Mouse (Mus musculus) kidney, adult 2 months (tissue): ENCODE data around the gene Snx9.

Experiments used
- CTCF ChIP-seq: fragments of 200-500 bp; conservative IDR thresholded peaks from 2 replicates; pipeline ENCODE4 v1.5.1; 2011; ENCODE audit warnings: low read depth, mild to moderate bottlenecking, control low read depth, low read length, moderate library complexity, mixed read lengths; ENCODE audit not compliant: insufficient read depth, insufficient read length
- POLR2A ChIP-seq: fragments of 200-500 bp; IDR thresholded peaks from one replicate; pipeline ENCODE4 v1.6.1; 2011; ENCODE audit warnings: low read depth, low read length, control low read depth

GRCm38 (mm10) chr17:5828944-5829343 lies 12.2 kb upstream of the Snx9 start:
- TF ChIP-seq POLR2A (no peak), CTCF (no peak)
